Mouse (Mus musculus) mesoderm, embryonic 11.5 days (tissue): Measurements from ENCODE around the gene B430306N03Rik.

Source experiments
- DNase-seq: peaks from one replicate; pipeline ENCODE4 v3.0.0-alpha.2; 2012; ENCODE audit warnings: low read depth, low spot score

Gene B430306N03Rik

GRCm38 (mm10) chr17:48362346-48362745 lies 46.4 kb downstream of the B430306N03Rik start:
- no peak for DNase-seq

GRCm38 (mm10) chr17:48362966-48363365 lies 47.0 kb downstream of the B430306N03Rik start:
- no peak for DNase-seq

DNA sequence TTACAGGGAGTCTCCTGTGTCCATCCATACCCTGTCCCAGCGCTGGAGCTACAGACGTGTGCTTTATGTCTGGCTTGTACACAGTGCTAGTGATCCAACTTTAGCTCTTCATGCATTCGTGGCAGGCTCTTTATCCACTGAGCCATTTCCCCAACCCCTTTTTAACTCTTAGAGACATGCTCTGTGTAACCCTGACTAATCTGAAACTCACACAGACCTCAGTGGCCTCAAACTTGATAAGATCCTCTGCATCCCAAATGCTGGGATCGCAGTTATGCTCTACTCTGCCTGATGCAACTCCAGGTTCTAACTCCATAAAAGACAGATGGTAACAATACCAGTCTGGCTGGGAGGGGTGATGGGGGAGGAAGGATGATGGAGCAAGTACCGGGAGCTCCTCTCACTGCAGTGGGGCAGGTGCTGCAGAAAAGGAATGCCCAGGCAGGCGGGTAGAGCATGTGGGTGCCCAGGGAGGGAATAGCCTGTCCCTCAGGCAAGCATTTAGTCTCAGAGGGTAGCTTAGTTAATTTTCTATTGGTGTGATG lies 47.6 kb downstream of the B430306N03Rik start:
- DNase-seq, result no peak

DNA sequence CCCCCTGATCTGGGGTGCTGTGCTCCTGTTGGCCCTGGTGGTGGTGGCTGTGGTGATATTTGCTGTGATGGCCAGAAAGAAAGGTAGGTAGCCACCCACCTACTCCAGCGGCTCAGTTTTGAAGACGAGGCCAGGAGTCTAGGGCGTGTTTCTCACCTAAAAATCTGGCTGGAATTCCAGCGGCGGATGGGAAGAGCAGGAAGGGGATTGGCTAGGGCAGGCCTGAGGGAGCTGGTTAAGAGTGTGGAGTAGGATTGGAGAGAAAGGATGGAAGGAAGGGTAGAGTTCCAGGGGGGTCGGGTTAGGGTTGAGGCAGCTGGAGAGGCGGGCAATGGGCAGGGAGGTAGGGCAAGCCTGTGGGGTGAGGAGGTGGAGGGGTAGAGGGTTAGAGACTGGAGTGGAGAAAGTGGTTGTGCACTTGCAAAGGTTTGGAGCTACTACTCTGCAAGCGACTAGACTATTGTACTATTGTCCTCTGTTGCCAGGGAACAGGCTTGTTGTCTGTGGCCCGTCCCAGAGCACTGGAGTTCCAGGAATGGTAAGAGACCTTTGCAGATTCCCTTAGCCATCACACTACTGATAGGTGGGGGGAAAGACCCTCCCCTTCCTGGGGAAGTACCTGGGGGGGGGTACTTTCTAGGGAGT lies 49.7 kb downstream of the B430306N03Rik start:
- DNase-seq, result no peak

- no peak for DNase-seq
Observed at GRCm38 (mm10) chr17:48366806-48367205, 50.9 kb downstream of the B430306N03Rik start.

DNA sequence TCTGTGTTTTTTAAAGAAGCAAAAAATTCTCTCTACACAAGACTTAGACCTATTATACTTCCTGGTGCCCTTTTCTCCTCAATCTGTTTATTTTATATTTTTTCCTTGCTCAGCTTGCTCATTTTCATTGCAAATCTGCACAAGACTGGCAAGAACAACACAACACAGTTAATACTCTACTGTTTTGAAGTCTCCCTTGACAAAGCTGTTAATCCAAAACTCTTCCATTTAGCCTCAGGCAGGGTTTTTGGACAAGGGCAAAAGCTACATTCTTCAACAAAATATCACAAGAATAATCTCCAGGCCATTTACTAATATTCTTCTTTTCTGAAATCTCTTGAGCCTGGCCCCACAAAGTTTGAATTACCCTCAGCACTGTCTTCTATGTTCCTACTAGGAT lies 55.7 kb downstream of the B430306N03Rik start:
- DNase-seq, result no peak

DNA sequence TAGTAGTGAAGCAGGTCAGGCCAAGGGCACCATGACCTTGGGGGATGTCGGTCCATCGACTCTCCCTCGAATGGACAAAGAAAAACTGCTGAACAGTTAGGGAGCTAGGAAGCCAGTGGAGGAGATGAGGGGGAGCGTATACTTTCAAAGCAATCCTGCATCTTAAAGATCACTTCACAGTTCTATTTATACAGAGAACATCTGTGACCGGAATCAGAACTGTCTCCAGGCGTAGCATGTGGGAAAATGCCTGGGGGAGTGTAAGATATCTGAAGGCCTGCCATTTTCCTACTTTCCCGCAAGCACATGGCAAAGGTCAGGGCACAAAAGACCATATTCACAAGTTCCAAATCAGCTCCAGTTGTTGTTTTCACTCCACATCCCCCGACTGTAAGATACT lies 57.0 kb downstream of the B430306N03Rik start:
- DNase-seq, result no peak

DNA sequence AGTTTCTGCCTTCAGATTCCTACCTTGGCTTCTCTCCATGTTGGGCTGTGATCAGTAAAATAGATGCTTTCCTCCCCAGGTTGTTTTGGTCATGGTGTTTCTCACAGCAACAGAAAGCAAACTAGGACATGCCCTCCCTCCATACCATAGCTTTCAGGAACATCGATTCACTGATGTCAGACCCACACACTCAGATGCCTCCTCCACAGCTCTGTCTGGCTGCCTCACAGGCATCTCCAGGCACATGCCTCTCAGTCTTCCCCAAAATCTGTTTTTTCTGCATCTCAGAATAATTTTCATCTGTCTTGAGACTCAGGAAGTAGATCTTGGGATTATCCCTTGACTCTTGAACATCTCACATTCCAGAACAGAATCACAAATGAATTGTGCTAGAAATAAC lies 60.2 kb downstream of the B430306N03Rik start:
- DNase-seq, result no peak
